Mouse (Mus musculus) mouse embryonic stem cell (cell line): ENCODE measurements at regions not wholly inside any gene's neighbourhood (a gene's known extent, or its start where the extent isn't known, plus 50 kb on each side); places are given as distances from the start of the nearest gene placed in this dataset.

Experiments used
- in situ Hi-C, 2 experiments: fragments of 300-500 bp; cut with MboI; formaldehyde crosslinking; loops; 1 replicate in 1 of 2; 3 replicates in 1 of 2; pipeline ENCODE4 v1.14.3; 2019 to 2020; ENCODE audit warnings: low sequenced_read_pairs in 2 of 2, low pct_unique_long_range_greater_than_20kb in 1 of 2, mixed read lengths in 1 of 2; ENCODE audit not compliant: unreplicated experiment in 1 of 2

DNA sequence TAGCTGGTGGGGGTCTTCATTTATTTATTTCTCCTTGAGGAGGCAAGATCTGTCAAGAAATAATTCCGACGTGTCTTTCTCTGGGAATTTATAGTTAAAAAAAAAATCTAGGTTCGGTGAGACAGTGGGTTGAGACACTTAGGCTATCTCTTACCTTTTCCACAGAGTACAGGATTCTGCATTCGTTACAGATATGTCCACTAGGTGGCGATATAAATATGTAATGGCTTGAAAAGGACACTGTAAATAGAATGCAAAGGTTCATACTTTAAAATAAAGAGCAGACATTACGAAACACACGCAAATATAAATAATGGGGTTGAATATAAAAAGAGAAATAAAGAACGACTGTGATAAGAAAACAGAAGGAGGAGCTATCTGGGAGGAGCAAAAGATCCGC is 517.5 kb downstream of the Cps1 start:
- in situ Hi-C loops = loop anchor here in 1 of 2 experiments (25.0 kb wide), 1 partner anchor 397 kb away; no protein-coding TSS in a partner anchor

DNA sequence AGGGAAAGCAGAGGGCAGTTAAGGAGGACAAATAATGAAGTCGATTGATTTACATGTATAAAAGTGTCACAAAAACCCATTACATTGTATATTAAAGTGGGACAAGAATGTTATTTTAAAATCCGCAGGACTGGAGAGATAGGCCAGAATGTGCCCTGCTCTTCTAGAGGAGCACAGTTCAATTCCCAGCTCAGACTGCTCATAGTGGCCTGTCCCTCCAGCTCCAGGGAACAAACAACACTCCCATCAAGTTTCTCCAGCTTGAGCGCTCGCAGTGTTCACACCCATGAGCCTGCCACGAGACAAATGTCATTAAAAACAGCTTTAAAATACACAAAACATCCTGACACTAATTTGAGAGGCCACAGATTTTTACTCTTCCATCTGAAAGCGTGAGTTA is 517.9 kb downstream of the Cps1 start:
- in situ Hi-C loops = loop anchor here in 1 of 2 experiments (25.0 kb wide), 1 partner anchor 397 kb away; no protein-coding TSS in a partner anchor

DNA sequence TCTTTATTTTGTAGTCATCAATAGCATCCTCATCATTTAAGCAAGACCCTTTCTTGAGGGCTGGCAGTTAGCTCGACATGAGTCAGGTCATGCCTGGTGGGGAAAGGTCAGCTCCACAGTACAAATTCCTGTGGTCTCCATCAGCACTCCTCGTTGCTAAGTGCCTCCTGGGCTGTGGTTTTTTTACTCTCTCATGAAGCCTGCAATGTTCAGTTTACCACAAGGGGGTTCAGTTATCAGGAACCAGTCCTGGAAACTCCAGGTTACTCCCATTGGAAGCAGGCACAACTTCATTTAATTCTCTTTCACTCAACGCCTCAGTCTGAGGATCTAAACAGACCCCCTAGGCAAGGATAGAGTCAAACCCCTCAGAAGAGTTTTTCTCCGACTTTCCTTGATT is 520.8 kb downstream of the Cps1 start:
- in situ Hi-C loops = loop anchor here in 1 of 2 experiments (25.0 kb wide), 1 partner anchor 394 kb away; no protein-coding TSS in a partner anchor
